Mouse (Mus musculus): ENCODE data around the gene Large1. TPM values are rescaled to one million over a fixed set of nuclear protein-coding genes. Genes with fewer than 3 reads are reported as not detected.
"Not testable (repeated sequence)": the region's sequence is repeated elsewhere in the genome, so short reads cannot be mapped to it uniquely, and the experiment has no call there.

Gene Large1
- polyA plus RNA-seq, 1 experiment from 2014 or later: 13.4 TPM

- WGBS: 78% methylated on average over 5 of the region's 5 CpGs
- Histone ChIP-seq H3K9ac (ENCODE audit: low read depth, low read length) (no peak overlapping the region), H3K27me3 (ENCODE audit: control insufficient read depth, insufficient read depth, low read length) (no peaks in the 10 kb centered on the region), H3K4me1 (replicated peaks; ENCODE audit: control insufficient read depth, insufficient read depth, low read length) (no peaks in the 10 kb centered on the region), H3K9me3 (ENCODE audit: control insufficient read depth, low read length) (no peaks in the 10 kb centered on the region), H3K4me3 (ENCODE audit: low read depth, low read length) (no peak overlapping the region), H3K4me2 (replicated peaks; ENCODE audit: low read depth, low read length) (no peak overlapping the region), H3K27ac (ENCODE audit: low read depth, low read length) (no peak overlapping the region), H3K36me3 (ENCODE audit: control insufficient read depth, insufficient read depth, low read length) (no peaks in the 10 kb centered on the region)
- DNase-seq (ENCODE audit: low spot score): no peak
- no peak for ATAC-seq (ENCODE audit: low FRiP score)
These were observed 229.4 kb downstream of the Large1 start for GRCm38 (mm10) chr8:73123864-73124499.

DNA sequence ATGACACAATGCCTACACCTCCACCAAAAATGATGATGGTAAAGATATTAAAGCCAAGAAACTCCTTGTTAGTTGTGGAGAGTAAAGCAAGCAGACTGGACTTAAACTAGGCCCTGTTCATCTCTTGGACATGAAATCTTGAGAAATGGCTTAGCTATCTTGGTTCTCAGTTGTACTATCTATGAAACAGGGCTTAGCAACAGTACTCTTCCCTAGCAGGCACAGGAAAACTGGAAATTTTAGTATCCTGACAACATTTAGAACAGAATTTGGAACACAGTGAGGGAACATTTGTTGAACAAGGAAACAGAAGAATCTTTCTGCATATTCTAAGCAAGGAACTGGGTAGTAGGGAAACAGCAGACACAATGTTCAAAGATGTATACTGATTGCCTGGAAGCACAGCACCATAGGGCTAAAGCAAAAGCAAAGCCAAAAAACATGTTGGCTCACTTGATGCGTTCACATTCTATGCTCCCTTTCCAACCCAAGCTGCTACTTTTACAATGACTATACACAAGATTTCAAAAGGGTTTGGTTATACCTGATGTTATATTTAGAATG, 240.9 kb downstream of the Large1 start:
- no peak overlapping the region for H3K9ac ChIP-seq (ENCODE audit: low read depth, low read length)
- H3K27ac ChIP-seq (ENCODE audit: low read depth, low read length): no peak overlapping the region
- WGBS: 97% methylated on average over 1 of the region's 1 CpGs
- no peaks in the 10 kb centered on the region for H3K9me3 ChIP-seq (ENCODE audit: control insufficient read depth, low read length)
- no peaks in the 10 kb centered on the region for H3K27me3 ChIP-seq (ENCODE audit: control insufficient read depth, insufficient read depth, low read length)
- DNase-seq (ENCODE audit: low spot score) (no peak), ATAC-seq (ENCODE audit: low FRiP score) (no peak)
- no peaks in the 10 kb centered on the region for H3K36me3 ChIP-seq (ENCODE audit: control insufficient read depth, insufficient read depth, low read length)
- no peak overlapping the region for H3K4me2 ChIP-seq (replicated peaks; ENCODE audit: low read depth, low read length)
- no peaks in the 10 kb centered on the region for H3K4me1 ChIP-seq (replicated peaks; ENCODE audit: control insufficient read depth, insufficient read depth, low read length)
- no peak overlapping the region for H3K4me3 ChIP-seq (ENCODE audit: low read depth, low read length)

- DNase-seq (ENCODE audit: low spot score): no peak
- no peak for ATAC-seq (ENCODE audit: low FRiP score)
- H3K4me1 ChIP-seq (replicated peaks; ENCODE audit: control insufficient read depth, insufficient read depth, low read length): no peaks in the 10 kb centered on the region
- WGBS: 33% methylated on average over 1 of the region's 1 CpGs
- H3K27ac ChIP-seq (ENCODE audit: low read depth, low read length): no peak overlapping the region
- no peaks in the 10 kb centered on the region for H3K36me3 ChIP-seq (ENCODE audit: control insufficient read depth, insufficient read depth, low read length)
- no peak overlapping the region for H3K9ac ChIP-seq (ENCODE audit: low read depth, low read length)
- H3K4me3 ChIP-seq (ENCODE audit: low read depth, low read length): no peak overlapping the region
- H3K9me3 ChIP-seq (ENCODE audit: control insufficient read depth, low read length): no peaks in the 10 kb centered on the region
- no peak overlapping the region for H3K4me2 ChIP-seq (replicated peaks; ENCODE audit: low read depth, low read length)
- H3K27me3 ChIP-seq (ENCODE audit: control insufficient read depth, insufficient read depth, low read length): no peaks in the 10 kb centered on the region
These were observed 249.3 kb downstream of the Large1 start for GRCm38 (mm10) chr8:73104089-73104488.

DNA sequence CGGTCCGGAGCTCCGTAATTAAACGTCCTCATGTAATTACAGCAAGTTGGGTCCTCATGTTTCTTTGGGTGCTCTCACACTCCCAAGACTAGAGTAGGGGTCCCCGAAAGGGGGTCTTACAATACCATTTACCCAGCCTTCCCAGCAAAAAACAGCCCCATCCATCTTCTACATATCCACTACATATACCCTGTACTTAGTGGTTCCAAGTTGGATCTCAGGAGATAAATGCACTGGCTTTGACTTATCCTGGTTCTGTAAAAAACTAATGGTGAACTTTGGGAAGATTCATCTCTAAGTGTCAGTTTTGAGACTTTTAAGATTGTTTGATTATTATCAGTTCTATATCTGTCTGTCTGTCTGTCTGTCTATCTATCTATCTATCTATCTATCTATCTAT, 252.3 kb downstream of the Large1 start:
- Histone ChIP-seq H3K4me3 (ENCODE audit: low read depth, low read length) (no peak overlapping the region), H3K27me3 (ENCODE audit: control insufficient read depth, insufficient read depth, low read length) (no peaks in the 10 kb centered on the region), H3K9me3 (ENCODE audit: control insufficient read depth, low read length) (no peaks in the 10 kb centered on the region), H3K36me3 (ENCODE audit: control insufficient read depth, insufficient read depth, low read length) (no peaks in the 10 kb centered on the region), H3K27ac (ENCODE audit: low read depth, low read length) (no peak overlapping the region), H3K9ac (ENCODE audit: low read depth, low read length) (no peak overlapping the region), H3K4me1 (replicated peaks; ENCODE audit: control insufficient read depth, insufficient read depth, low read length) (no peaks in the 10 kb centered on the region), H3K4me2 (replicated peaks; ENCODE audit: low read depth, low read length) (no peak overlapping the region)
- WGBS: 71% methylated on average over 5 of the region's 5 CpGs
- DNase-seq (ENCODE audit: low spot score) (no peak), ATAC-seq (ENCODE audit: low FRiP score) (no peak)

DNA sequence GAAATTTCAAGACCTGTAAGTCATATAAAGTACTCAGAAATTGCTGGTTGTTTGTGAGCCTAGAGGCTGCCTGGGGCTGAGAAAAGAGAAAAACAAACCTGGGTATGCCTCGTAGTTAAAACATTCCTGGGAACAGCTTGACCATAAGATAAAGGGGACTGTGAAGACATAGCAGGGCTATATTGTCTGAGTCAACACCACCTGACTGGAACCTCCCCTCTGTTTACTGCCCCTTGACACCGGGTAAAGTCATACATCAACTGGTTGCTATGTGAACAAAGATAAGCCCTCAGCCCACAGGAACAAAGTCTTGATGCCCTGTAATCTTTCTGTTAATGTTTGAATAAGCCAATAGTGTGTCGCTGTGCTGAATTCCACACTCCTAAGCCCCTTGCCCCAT, 252.7 kb downstream of the Large1 start:
- not testable (repeated sequence) for DNase-seq (ENCODE audit: low spot score); H3K27me3 ChIP-seq (ENCODE audit: control insufficient read depth, insufficient read depth, low read length); H3K36me3 ChIP-seq (ENCODE audit: control insufficient read depth, insufficient read depth, low read length); H3K9ac ChIP-seq (ENCODE audit: low read depth, low read length); H3K9me3 ChIP-seq (ENCODE audit: control insufficient read depth, low read length); H3K4me3 ChIP-seq (ENCODE audit: low read depth, low read length); H3K4me2 ChIP-seq (replicated peaks; ENCODE audit: low read depth, low read length); H3K27ac ChIP-seq (ENCODE audit: low read depth, low read length); ATAC-seq (ENCODE audit: low FRiP score); H3K4me1 ChIP-seq (replicated peaks; ENCODE audit: control insufficient read depth, insufficient read depth, low read length)
- WGBS: 33% methylated on average over 3 of the region's 3 CpGs

GRCm38 (mm10) chr8:73099542-73099941, 253.8 kb downstream of the Large1 start:
- Histone ChIP-seq H3K4me1 (replicated peaks; ENCODE audit: control insufficient read depth, insufficient read depth, low read length) (no peaks in the 10 kb centered on the region), H3K36me3 (ENCODE audit: control insufficient read depth, insufficient read depth, low read length) (no peaks in the 10 kb centered on the region), H3K27ac (ENCODE audit: low read depth, low read length) (no peak overlapping the region), H3K4me3 (ENCODE audit: low read depth, low read length) (no peak overlapping the region), H3K9ac (ENCODE audit: low read depth, low read length) (no peak overlapping the region), H3K9me3 (ENCODE audit: control insufficient read depth, low read length) (no peaks in the 10 kb centered on the region), H3K4me2 (replicated peaks; ENCODE audit: low read depth, low read length) (no peak overlapping the region), H3K27me3 (ENCODE audit: control insufficient read depth, insufficient read depth, low read length) (no peaks in the 10 kb centered on the region)
- DNase-seq (ENCODE audit: low spot score): no peak
- ATAC-seq (ENCODE audit: low FRiP score): no peak
- WGBS: 94% methylated on average over 3 of the region's 3 CpGs

DNA sequence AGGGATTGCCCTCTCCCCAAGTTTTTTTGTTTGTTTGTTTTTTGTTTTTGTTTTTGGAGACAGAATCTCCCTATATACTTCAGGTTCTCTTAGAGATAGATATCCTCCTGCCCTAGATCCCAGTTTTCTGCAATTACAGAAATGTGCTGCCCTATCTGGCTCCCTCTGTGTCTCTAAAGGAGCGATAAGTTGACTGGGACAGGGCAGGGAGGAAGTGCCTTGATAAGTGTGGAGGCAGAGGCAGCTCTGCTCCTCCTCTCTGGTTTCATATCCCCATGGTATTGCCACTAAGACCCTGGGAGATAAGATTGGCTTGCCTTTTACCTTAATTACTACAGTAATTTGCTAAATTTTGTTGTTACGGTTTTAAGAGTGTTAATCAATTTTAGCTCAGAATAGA, 256.4 kb downstream of the Large1 start:
- no peak for DNase-seq (ENCODE audit: low spot score)
- Histone ChIP-seq H3K4me3 (ENCODE audit: low read depth, low read length) (no peak overlapping the region), H3K9me3 (ENCODE audit: control insufficient read depth, low read length) (no peaks in the 10 kb centered on the region), H3K9ac (ENCODE audit: low read depth, low read length) (no peak overlapping the region), H3K36me3 (ENCODE audit: control insufficient read depth, insufficient read depth, low read length) (no peaks in the 10 kb centered on the region), H3K4me1 (replicated peaks; ENCODE audit: control insufficient read depth, insufficient read depth, low read length) (no peaks in the 10 kb centered on the region), H3K4me2 (replicated peaks; ENCODE audit: low read depth, low read length) (no peak overlapping the region), H3K27me3 (ENCODE audit: control insufficient read depth, insufficient read depth, low read length) (no peaks in the 10 kb centered on the region), H3K27ac (ENCODE audit: low read depth, low read length) (no peak overlapping the region)
- ATAC-seq (ENCODE audit: low FRiP score): no peak
- 87% methylated on average over 2 of the region's 2 CpGs for WGBS

DNA sequence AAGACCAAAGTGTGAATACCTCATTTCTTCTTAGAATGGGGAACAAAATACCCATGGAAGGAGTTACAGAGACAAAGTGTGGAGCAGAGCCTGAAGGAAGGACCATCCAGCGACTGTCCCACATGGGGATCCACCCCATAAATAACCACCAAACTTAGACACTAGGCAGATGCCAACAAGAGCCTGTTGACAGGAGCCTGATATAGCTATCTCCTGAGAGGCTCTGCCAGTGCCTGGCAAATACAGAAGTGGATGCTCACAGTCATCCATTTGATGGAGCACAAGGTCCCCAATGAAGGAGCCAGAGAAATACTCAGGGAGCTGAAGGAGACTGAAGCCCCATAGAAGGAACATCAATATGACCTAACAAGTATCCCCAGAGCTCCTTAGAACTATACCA, 275.6 kb downstream of the Large1 start:
- not testable (repeated sequence) for DNase-seq (ENCODE audit: low spot score); H3K9ac ChIP-seq (ENCODE audit: low read depth, low read length); H3K27me3 ChIP-seq (ENCODE audit: control insufficient read depth, insufficient read depth, low read length); H3K4me3 ChIP-seq (ENCODE audit: low read depth, low read length); H3K4me2 ChIP-seq (replicated peaks; ENCODE audit: low read depth, low read length); H3K4me1 ChIP-seq (replicated peaks; ENCODE audit: control insufficient read depth, insufficient read depth, low read length); H3K27ac ChIP-seq (ENCODE audit: low read depth, low read length); H3K36me3 ChIP-seq (ENCODE audit: control insufficient read depth, insufficient read depth, low read length); H3K9me3 ChIP-seq (ENCODE audit: control insufficient read depth, low read length); ATAC-seq (ENCODE audit: low FRiP score)
- WGBS: 85% methylated on average over 1 of the region's 1 CpGs

DNA sequence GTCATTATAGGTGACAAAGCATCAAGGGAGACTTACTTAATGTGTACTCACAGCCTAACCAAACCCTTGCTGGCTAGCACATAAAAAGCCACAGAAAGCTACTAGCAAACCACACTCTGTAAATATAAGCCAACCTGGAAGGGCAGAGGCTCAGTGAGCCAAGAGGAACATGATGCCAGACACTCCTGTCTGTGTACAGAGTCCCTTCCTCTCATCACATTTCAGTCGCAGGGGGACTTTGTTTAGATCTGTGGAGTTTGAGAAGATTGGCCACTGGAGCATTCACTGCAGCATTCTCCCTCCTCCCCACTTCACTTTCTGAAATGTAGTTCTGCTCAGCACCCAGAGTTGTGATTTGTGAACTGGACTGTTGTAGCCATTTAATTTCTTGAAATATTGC, 291.9 kb downstream of the Large1 start:
- H3K4me1 ChIP-seq (replicated peaks; ENCODE audit: control insufficient read depth, insufficient read depth, low read length): no peaks in the 10 kb centered on the region
- ATAC-seq (ENCODE audit: low FRiP score): no peak
- no peaks in the 10 kb centered on the region for H3K9me3 ChIP-seq (ENCODE audit: control insufficient read depth, low read length)
- no peak overlapping the region for H3K9ac ChIP-seq (ENCODE audit: low read depth, low read length)
- H3K27me3 ChIP-seq (ENCODE audit: control insufficient read depth, insufficient read depth, low read length): no peaks in the 10 kb centered on the region
- no peak overlapping the region for H3K4me3 ChIP-seq (ENCODE audit: low read depth, low read length)
- no peak overlapping the region for H3K27ac ChIP-seq (ENCODE audit: low read depth, low read length)
- H3K4me2 ChIP-seq (replicated peaks; ENCODE audit: low read depth, low read length): no peak overlapping the region
- no peak for DNase-seq (ENCODE audit: low spot score)
- no peaks in the 10 kb centered on the region for H3K36me3 ChIP-seq (ENCODE audit: control insufficient read depth, insufficient read depth, low read length)
- 68% methylated on average over 1 of the region's 1 CpGs for WGBS

Data from hindbrain, embryonic 11.5 days (tissue).